Mouse (Mus musculus) heart, embryonic 13.5 days (tissue): Measurements from ENCODE around the gene Hist1h4i. TPM values are rescaled to one million over a fixed set of nuclear protein-coding genes. Genes with fewer than 3 reads are reported as not detected.

ENCODE experiments used
- ATAC-seq: fragments of 200-750 bp; cut with Nextera tagmentation; 2 replicates; pipeline ENCODE4 v1.8.0; 2017; ENCODE audit warnings: moderate TSS enrichment; ENCODE audit not compliant: insufficient number of reproducible peaks, low FRiP score, low TSS enrichment; ENCODE audit errors: extremely low read depth
- H3K27ac ChIP-seq: fragments of 300-500 bp; sonication (generic); replicated peaks from 2 replicates; pipeline ENCODE4 v1.5.1; 2015; ENCODE audit warnings: moderate library complexity, mild to moderate bottlenecking, inconsistent platforms
- H3K27me3 ChIP-seq: fragments of 300-500 bp; sonication (generic); replicated peaks from 2 replicates; pipeline ENCODE4 v1.6.1; 2015; ENCODE audit warnings: mild to moderate bottlenecking, inconsistent platforms
- H3K36me3 ChIP-seq: fragments of 300-500 bp; sonication (generic); 2 replicates; pipeline ENCODE4 v1.6.1; 2015; ENCODE audit warnings: mild to moderate bottlenecking, inconsistent platforms
- H3K4me1 ChIP-seq: fragments of 300-500 bp; sonication (generic); 2 replicates; pipeline ENCODE4 v1.6.1; 2015; ENCODE audit warnings: inconsistent platforms
- H3K4me2 ChIP-seq: fragments of 300-500 bp; sonication (generic); 2 replicates; pipeline ENCODE4 v1.6.1; 2015; ENCODE audit warnings: inconsistent platforms, mild to moderate bottlenecking, moderate library complexity
- H3K4me3 ChIP-seq: fragments of 300-500 bp; sonication (generic); 2 replicates; pipeline ENCODE4 v1.5.1; 2015; ENCODE audit warnings: moderate library complexity, mild to moderate bottlenecking, inconsistent platforms
- H3K9ac ChIP-seq: fragments of 300-500 bp; sonication (generic); 2 replicates; pipeline ENCODE4 v1.6.1; 2015; ENCODE audit warnings: inconsistent platforms, mild to moderate bottlenecking, moderate library complexity
- H3K9me3 ChIP-seq: fragments of 300-500 bp; sonication (generic); 2 replicates; pipeline ENCODE4 v1.6.1; 2016; ENCODE audit warnings: inconsistent platforms
- WGBS: fragments of 180-500 bp; shearing (Covaris S2); methylation state at CpG from one replicate; pipeline ENCODE4 v1.1.7; 2015; ENCODE audit warnings: mixed read lengths; 5-methylcytosine and 5-hydroxymethylcytosine counted together
- polyA plus RNA-seq: library from polyadenylated mRNA; unstranded; fragments of >200 nt; fragmentation: Nextera tagmentation; extraction: Ambion mirVana; gene quantifications from 2 replicates; pipeline ENCODE4 v1.2.1, GENCODE M21; 2015

The Hist1h4i gene
- polyA plus RNA-seq, 1 experiment from 2014 or later: 10.8 TPM

GRCm38 (mm10) chr13:22020901-22021339 lies 20.2 kb downstream of the Hist1h4i start:
- Histone ChIP-seq H3K4me3 (peak overlapping the region; percentile 67), H3K27ac (no peak overlapping the region), H3K9ac (peak overlapping the region; percentile 81), H3K4me1 (peaks cover 4% of the 10 kb centered on the region; the same call in 1 of the 2 replicates), H3K9me3 (no peaks in the 10 kb centered on the region), H3K36me3 (no peaks in the 10 kb centered on the region), H3K27me3 (peaks cover 26% of the 10 kb centered on the region), H3K4me2 (peak overlapping the region; percentile 78)
- under 1% methylated on average over 8 of the region's 8 CpGs for WGBS
- peak; percentile 54; the same call in 1 of the 2 replicates for ATAC-seq

GRCm38 (mm10) chr13:22019934-22020835 lies 21.0 kb downstream of the Hist1h4i start:
- 0 out of 2 replicates have a peak, but pooled peaks have one; percentile 49 for ATAC-seq
- Histone ChIP-seq H3K4me1 (no peaks in the 10 kb centered on the region), H3K36me3 (no peaks in the 10 kb centered on the region), H3K4me2 (peak overlapping the region; percentile 78), H3K9ac (peak overlapping the region; percentile 81), H3K27me3 (peaks cover 31% of the 10 kb centered on the region), H3K4me3 (peak overlapping the region; percentile 67), H3K9me3 (peaks cover 2% of the 10 kb centered on the region; the same call in 1 of the 2 replicates), H3K27ac (no peak overlapping the region)
- WGBS: under 1% methylated on average over 44 of the region's 44 CpGs

- H3K4me3 ChIP-seq: peak overlapping the region; percentile 35
Observed at GRCm38 (mm10) chr13:22015479-22016450, 25.4 kb downstream of the Hist1h4i start.

GRCm38 (mm10) chr13:22014411-22014845 lies 26.7 kb downstream of the Hist1h4i start:
- Histone ChIP-seq H3K4me1 (peaks cover 12% of the 10 kb centered on the region), H3K9me3 (peaks cover 4% of the 10 kb centered on the region; the same call in 1 of the 2 replicates), H3K27me3 (peaks cover 81% of the 10 kb centered on the region), H3K4me2 (peak overlapping the region; percentile 62), H3K27ac (no peak overlapping the region), H3K36me3 (no peaks in the 10 kb centered on the region), H3K9ac (peak overlapping the region; percentile 14; the same call in 1 of the 2 replicates), H3K4me3 (peak overlapping the region; percentile 35)
- 12% methylated on average over 17 of the region's 17 CpGs for WGBS
- no peak for ATAC-seq

More at GRCm38 (mm10) chr13:22015479-22016450, 25.4 kb downstream of the Hist1h4i start:
- WGBS: 15% methylated on average over 27 of the region's 27 CpGs
- no peak for ATAC-seq
- no peak overlapping the region for H3K9ac ChIP-seq
- peaks cover 4% of the 10 kb centered on the region; the same call in 1 of the 2 replicates for H3K9me3 ChIP-seq
- no peak overlapping the region for H3K27ac ChIP-seq
- H3K36me3 ChIP-seq: no peaks in the 10 kb centered on the region
- peaks cover 12% of the 10 kb centered on the region for H3K4me1 ChIP-seq
- H3K4me2 ChIP-seq: peak overlapping the region; percentile 62
- H3K27me3 ChIP-seq: peaks cover 70% of the 10 kb centered on the region

DNA sequence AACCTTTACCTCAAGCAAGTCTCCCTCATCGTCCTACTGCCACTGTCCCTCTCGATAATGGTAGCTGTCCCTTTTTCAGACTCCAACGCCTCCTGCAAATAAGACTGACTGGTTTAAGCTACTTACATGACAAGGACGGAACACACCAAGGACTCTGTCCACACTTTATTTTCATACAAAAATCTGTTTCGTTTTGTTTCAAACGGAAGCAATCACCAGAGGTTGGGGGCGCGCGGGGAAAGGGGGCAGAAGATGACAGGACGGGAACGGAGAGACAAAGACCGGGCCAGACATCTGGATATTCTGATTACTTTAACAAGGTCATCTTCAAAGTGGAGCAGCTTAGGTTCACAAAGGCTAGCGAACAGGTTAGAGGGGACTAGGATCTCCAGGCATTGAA lies 27.4 kb downstream of the Hist1h4i start:
- Histone ChIP-seq H3K27ac (no peak overlapping the region), H3K9ac (no peak overlapping the region), H3K36me3 (no peaks in the 10 kb centered on the region), H3K9me3 (peaks cover 4% of the 10 kb centered on the region; the same call in 1 of the 2 replicates), H3K4me2 (peak overlapping the region; percentile 62), H3K27me3 (peaks cover 81% of the 10 kb centered on the region), H3K4me1 (peaks cover 12% of the 10 kb centered on the region), H3K4me3 (peak overlapping the region; percentile 24)
- ATAC-seq: no peak
- 15% methylated on average over 13 of the region's 13 CpGs for WGBS

- Histone ChIP-seq H3K9ac (no peak within 1 kb of the TSS), H3K27me3 (peaks cover 95% of the 10 kb centered on the region), H3K9me3 (no peaks in the 10 kb centered on the region), H3K27ac (no peak within 1 kb of the TSS), H3K36me3 (no peaks in the 10 kb centered on the region), H3K4me3 (no peak within 1 kb of the TSS), H3K4me1 (peaks cover 29% of the 10 kb centered on the region), H3K4me2 (no peak within 1 kb of the TSS)
- ATAC-seq: no peak
- WGBS: 46% methylated on average over 6 of the region's 7 CpGs
Observed at GRCm38 (mm10) chr13:22009642-22010041, 31.5 kb downstream of the Hist1h4i start, which contains the start of gene Prss16. Gene Prss16, minus strand, starts transcription at chr13:22009742.

DNA sequence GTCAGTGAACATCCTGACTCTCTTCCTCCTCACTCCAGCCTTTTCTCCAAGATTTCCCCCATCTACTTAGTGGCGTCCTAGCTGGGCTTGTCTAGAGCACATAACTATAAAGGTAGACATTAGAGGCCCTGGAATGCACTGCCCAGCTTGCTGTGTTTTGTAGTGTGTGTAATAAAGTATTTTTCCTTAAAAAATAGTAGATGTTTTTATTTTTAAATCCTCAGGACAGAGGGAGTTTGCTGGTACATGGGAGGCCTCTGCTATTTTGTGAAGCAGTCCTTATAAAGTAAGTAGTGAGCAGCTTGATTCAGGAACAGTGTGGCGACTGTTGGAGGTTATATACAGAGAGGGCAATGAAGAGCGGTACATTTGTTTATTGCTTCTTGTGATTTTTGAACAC lies 32.5 kb downstream of the Hist1h4i start:
- no peak overlapping the region for H3K4me3 ChIP-seq
- H3K4me1 ChIP-seq: peaks cover 20% of the 10 kb centered on the region
- no peak overlapping the region for H3K27ac ChIP-seq
- H3K9ac ChIP-seq: no peak overlapping the region
- no peaks in the 10 kb centered on the region for H3K9me3 ChIP-seq
- no peak for ATAC-seq
- no peak overlapping the region for H3K4me2 ChIP-seq
- 73% methylated on average over 3 of the region's 3 CpGs for WGBS
- H3K27me3 ChIP-seq: peaks cover 95% of the 10 kb centered on the region
- no peaks in the 10 kb centered on the region for H3K36me3 ChIP-seq

DNA sequence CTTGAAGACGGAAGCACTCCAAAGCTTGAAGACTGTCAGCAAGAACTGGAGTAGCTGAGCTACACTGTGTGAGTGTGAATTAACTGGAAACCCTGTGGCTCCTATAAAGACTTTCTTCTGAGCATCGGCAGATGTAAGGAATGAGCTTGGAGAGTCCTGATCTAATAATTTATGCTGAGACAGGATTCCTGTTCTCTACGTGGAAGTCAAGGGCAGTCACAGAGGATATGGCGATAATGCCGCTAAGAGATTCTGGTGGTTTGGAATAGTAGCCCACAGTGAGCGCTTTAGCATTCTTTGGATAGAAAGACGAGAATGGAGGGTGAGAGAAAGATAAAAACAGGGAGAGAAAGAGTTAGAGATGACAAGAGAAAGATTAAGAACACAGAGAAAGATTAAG lies 33.3 kb downstream of the Hist1h4i start:
- Histone ChIP-seq H3K36me3 (no peaks in the 10 kb centered on the region), H3K9ac (no peak overlapping the region), H3K4me2 (no peak overlapping the region), H3K4me3 (0 out of 2 replicates have a peak overlapping the region, but pooled peaks have one; percentile 70), H3K27ac (no peak overlapping the region), H3K27me3 (peaks cover 97% of the 10 kb centered on the region), H3K9me3 (no peaks in the 10 kb centered on the region), H3K4me1 (peaks cover 19% of the 10 kb centered on the region)
- ATAC-seq: no peak
- WGBS: 51% methylated on average over 7 of the region's 7 CpGs

DNA sequence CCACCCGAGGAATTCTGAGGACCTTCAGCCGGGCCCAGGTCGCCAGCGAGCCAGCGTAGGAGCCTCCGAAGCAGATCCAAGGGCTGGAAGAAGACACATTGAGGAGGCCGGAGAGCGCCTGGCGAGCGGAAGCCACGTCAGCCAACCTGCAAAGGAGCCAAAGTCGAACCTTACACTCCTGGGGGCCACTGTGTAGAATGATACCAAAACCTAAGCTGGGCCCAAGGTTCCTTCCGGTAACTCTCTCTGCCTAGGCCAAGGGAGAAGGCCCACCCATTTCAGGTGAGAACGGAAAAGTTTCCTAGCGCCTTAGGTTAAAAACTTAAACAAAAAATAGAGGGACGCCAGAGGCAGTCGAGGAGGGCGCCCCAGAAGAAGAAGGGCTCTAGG lies 34.0 kb downstream of the Hist1h4i start:
- Histone ChIP-seq H3K27ac (no peak overlapping the region), H3K36me3 (no peaks in the 10 kb centered on the region), H3K4me3 (peak overlapping the region; percentile 70), H3K27me3 (peaks cover 97% of the 10 kb centered on the region), H3K9me3 (no peaks in the 10 kb centered on the region), H3K4me1 (peaks cover 19% of the 10 kb centered on the region), H3K4me2 (peak overlapping the region; percentile 98), H3K9ac (peak overlapping the region; percentile 78)
- no peak for ATAC-seq
- 2% methylated on average over 18 of the region's 18 CpGs for WGBS

GRCm38 (mm10) chr13:22006334-22007120 lies 34.6 kb downstream of the Hist1h4i start:
- Histone ChIP-seq H3K27me3 (peaks cover 98% of the 10 kb centered on the region), H3K4me1 (peaks cover 19% of the 10 kb centered on the region), H3K4me2 (peak overlapping the region; percentile 98), H3K27ac (no peak overlapping the region), H3K9ac (peak overlapping the region; percentile 78), H3K9me3 (no peaks in the 10 kb centered on the region), H3K4me3 (peak overlapping the region; percentile 70), H3K36me3 (no peaks in the 10 kb centered on the region)
- no peak; the same call in 1 of the 2 replicates for ATAC-seq
- WGBS: 1% methylated on average over 38 of the region's 38 CpGs
